Mouse (Mus musculus) ES-E14 (cell line): ENCODE results near the gene Pgm3. TPM values are rescaled to one million over a fixed set of nuclear protein-coding genes. Genes with fewer than 3 reads are reported as not detected.

ENCODE experiments used
- DNase-seq: peaks from one replicate; pipeline ENCODE4 v3.0.0-alpha.2; 2013; ENCODE audit warnings: low read depth, low spot score
- H3K27ac ChIP-seq: 2 replicates; pipeline ENCODE4 v1.5.1; 2012; ENCODE audit warnings: low read depth, mild to moderate bottlenecking, low read length, moderate library complexity, mixed read lengths; ENCODE audit not compliant: poor library complexity, insufficient read depth, severe bottlenecking
- H3K36me3 ChIP-seq: 2 replicates; pipeline ENCODE4 v1.6.1; 2012; ENCODE audit warnings: mild to moderate bottlenecking, low read length, moderate library complexity, mixed read lengths; ENCODE audit not compliant: control insufficient read depth, poor library complexity, insufficient read depth, severe bottlenecking
- H3K4me1 ChIP-seq, 2 experiments: fragments of 150-350 bp in 1 of 2; sonication (generic) in 1 of 2; 2 replicates each; pipeline ENCODE4 v1.6.1; 2012; ENCODE audit warnings: low read length in 2 of 2, mild to moderate bottlenecking in 1 of 2, mixed read lengths in 1 of 2; ENCODE audit not compliant: control insufficient read depth in 2 of 2, insufficient read depth in 2 of 2, poor library complexity in 1 of 2
- H3K4me3 ChIP-seq, 2 experiments: fragments of 150-350 bp in 1 of 2; sonication (generic) in 1 of 2; 2 replicates each; pipeline ENCODE4 v1.5.1; 2012; ENCODE audit warnings: low read length in 2 of 2, low read depth in 1 of 2, mild to moderate bottlenecking in 1 of 2, mixed read lengths in 1 of 2; ENCODE audit not compliant: insufficient read depth in 1 of 2, poor library complexity in 1 of 2, severe bottlenecking in 1 of 2
- H3K9ac ChIP-seq: 2 replicates; pipeline ENCODE4 v1.6.1; 2012; ENCODE audit warnings: low read depth, mild to moderate bottlenecking, low read length, mixed read lengths; ENCODE audit not compliant: poor library complexity, insufficient read depth, severe bottlenecking
- H3K9me3 ChIP-seq: fragments of 150-350 bp; sonication (generic); 2 replicates; pipeline ENCODE4 v1.6.1; 2012; ENCODE audit warnings: low read depth, mild to moderate bottlenecking, low read length; ENCODE audit not compliant: control insufficient read depth, insufficient read depth
- CHD2 ChIP-seq: IDR thresholded peaks from 2 replicates; pipeline ENCODE4 v1.6.1; 2014; ENCODE audit warnings: mild to moderate bottlenecking, low read depth, low read length, inconsistent platforms
- HCFC1 ChIP-seq: IDR thresholded peaks from 2 replicates; pipeline ENCODE4 v1.6.1; 2012; ENCODE audit warnings: low read length, inconsistent platforms, borderline replicate concordance; ENCODE audit not compliant: insufficient read depth
- MAFK ChIP-seq: IDR thresholded peaks from 2 replicates; pipeline ENCODE4 v1.6.1; 2014; ENCODE audit warnings: mild to moderate bottlenecking, low read depth, low read length, inconsistent platforms; ENCODE audit not compliant: insufficient read depth
- ZC3H11A ChIP-seq: IDR thresholded peaks from 2 replicates; pipeline ENCODE4 v1.6.1; 2012; ENCODE audit warnings: low read depth, mild to moderate bottlenecking, inconsistent platforms, low read length, borderline replicate concordance
- ZNF384 ChIP-seq: IDR thresholded peaks from 2 replicates; pipeline ENCODE4 v1.6.1; 2012; ENCODE audit warnings: low read depth, low read length, inconsistent platforms
- in situ Hi-C, 2 experiments: fragments of 600-800 bp; cut with MboI; formaldehyde crosslinking; loops; one replicate each; pipeline ENCODE4 v1.15.1; 2025; ENCODE audit warnings: low sequenced_read_pairs in 2 of 2, inconsistent platforms in 1 of 2; ENCODE audit not compliant: unreplicated experiment in 2 of 2
- total RNA-seq: library from RNA; depleted of rRNA; stranded (reverse); fragments of 300-350 nt; gene quantifications from 2 replicates; pipeline ENCODE4 v1.2.3, GENCODE M21; 2012; rRNA removed

The Pgm3 gene
- total RNA-seq, 1 experiment = 24.8 TPM

- no peak for TF ChIP-seq HCFC1
- no peak for TF ChIP-seq ZC3H11A
- TF ChIP-seq CHD2 = no peak
- TF ChIP-seq ZNF384 = no peak
- no peak for TF ChIP-seq MAFK
- no peak for DNase-seq
- in situ Hi-C loops = no loop called here
- H3K9ac ChIP-seq = no peak overlapping the region
- no peaks in the 10 kb centered on the region for H3K9me3 ChIP-seq
- H3K4me1 ChIP-seq = no peaks in the 10 kb centered on the region
- H3K36me3 ChIP-seq = peaks cover 2% of the 10 kb centered on the region
- H3K27ac ChIP-seq = no peak overlapping the region
- no peak overlapping the region for H3K4me3 ChIP-seq
These were observed 57.3 kb downstream of the Pgm3 start for GRCm38 (mm10) chr9:86514390-86514789.

- no peak for DNase-seq
- H3K9me3 ChIP-seq = no peaks in the 10 kb centered on the region
- no peak overlapping the region for H3K4me3 ChIP-seq
- in situ Hi-C loops = no loop called here
- no peak overlapping the region for H3K9ac ChIP-seq
- H3K4me1 ChIP-seq = no peaks in the 10 kb centered on the region
- no peak for TF ChIP-seq HCFC1
- no peak for TF ChIP-seq ZNF384
- H3K27ac ChIP-seq = no peak overlapping the region
- peaks cover 2% of the 10 kb centered on the region for H3K36me3 ChIP-seq
These were observed 57.9 kb downstream of the Pgm3 start for GRCm38 (mm10) chr9:86513733-86514132.

- Histone ChIP-seq H3K4me1 (no peaks in the 10 kb centered on the region), H3K9me3 (no peaks in the 10 kb centered on the region), H3K36me3 (no peaks in the 10 kb centered on the region), H3K4me3 (no peak overlapping the region), H3K9ac (no peak overlapping the region), H3K27ac (no peak overlapping the region)
- no peak for DNase-seq
- in situ Hi-C loops = no loop called here
- no peak for TF ChIP-seq ZNF384
- TF ChIP-seq ZC3H11A = no peak
- TF ChIP-seq CHD2 = no peak
- no peak for TF ChIP-seq MAFK
- TF ChIP-seq HCFC1 = no peak
These were observed 64.2 kb downstream of the Pgm3 start for GRCm38 (mm10) chr9:86507437-86507836.

Other genes starting within 250 kb of the Pgm3 start
- gene Ube2cbp, start 106.9 kb downstream of the Pgm3 start, total RNA-seq = 2.2 and 5.7 TPM in 2 replicates
- gene Dop1a, start 104.7 kb downstream of the Pgm3 start, total RNA-seq = 19.6 and 20.5 TPM in 2 replicates
- 5.4 and 6.4 TPM in 2 replicates for gene Rwdd2a, start 149 bp upstream of the Pgm3 start, total RNA-seq
- 3.9 and 13.4 TPM in 2 replicates for gene Me1, start 124.1 kb upstream of the Pgm3 start, total RNA-seq
- gene Prss35, start 171.8 kb upstream of the Pgm3 start, total RNA-seq = 6.0 and 9.4 TPM in 2 replicates